Mouse (Mus musculus) ovary, postnatal 36 days (tissue): ENCODE measurements around the gene Rapgef6.

ENCODE experiments used
- DNase-seq: peaks from one replicate; pipeline ENCODE4 v3.0.0; 2022; ENCODE audit warnings: low spot score, mixed read lengths

Rapgef6 gene

DNA sequence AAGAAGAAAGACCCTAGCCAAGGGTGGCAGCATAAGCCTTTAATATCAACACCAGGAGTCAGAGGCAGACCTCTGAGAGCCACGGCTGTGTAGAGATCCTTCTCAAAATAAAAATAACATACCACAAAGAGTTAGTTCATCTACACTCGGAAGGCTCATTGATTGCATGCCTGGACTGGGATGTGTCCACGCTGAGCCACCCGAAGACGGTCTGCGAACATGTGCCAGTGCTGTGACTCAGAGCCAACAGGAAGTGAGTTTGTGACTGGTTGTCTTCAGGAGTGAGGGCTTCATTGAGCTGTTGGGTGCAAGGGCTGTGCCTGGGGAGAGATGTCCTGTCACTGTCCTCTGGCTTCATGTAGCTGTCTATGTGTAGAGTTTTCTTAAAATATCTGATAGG is 171.0 kb downstream of the Rapgef6 start:
- DNase-seq, result no peak

DNA sequence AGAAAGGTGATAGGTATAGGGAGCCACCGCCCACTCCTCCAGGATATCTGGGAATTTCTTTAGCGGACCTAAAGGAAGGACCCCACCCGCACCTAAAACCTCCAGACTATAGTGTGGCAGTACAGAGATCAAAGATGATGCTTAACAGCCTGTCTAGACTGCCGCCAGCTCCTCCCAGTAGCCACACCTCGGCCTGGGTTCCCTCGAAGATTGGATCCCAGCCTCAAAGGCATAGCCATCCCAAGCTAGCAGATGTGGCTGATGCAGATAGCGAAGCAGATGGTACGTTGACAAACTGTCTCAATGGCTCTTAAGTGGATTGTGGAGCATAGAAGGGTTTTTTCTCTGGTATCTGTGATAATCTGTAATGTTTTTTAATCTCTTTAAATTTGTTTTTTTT is 171.6 kb downstream of the Rapgef6 start:
- DNase-seq, result no peak

DNA sequence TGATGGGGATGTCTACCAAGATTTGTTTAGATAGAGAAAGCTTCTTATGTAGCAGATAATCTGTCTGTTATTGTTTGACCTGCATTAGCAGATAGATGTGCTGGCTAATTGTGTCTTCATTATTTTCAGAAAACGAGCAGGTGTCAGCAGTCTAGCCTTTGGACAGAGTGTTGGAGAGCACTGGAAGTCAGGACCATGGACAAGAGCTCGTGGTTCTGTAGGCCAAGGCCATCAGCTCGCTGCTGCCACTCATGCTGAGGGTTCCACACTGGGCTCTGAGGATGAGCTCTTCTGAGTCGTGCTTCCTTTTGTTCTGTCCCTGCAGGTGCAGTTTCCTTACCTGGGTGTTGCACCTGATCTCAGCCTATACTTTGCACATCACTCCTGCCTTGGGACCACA is 173.3 kb downstream of the Rapgef6 start:
- DNase-seq, result peak; percentile 21

DNA sequence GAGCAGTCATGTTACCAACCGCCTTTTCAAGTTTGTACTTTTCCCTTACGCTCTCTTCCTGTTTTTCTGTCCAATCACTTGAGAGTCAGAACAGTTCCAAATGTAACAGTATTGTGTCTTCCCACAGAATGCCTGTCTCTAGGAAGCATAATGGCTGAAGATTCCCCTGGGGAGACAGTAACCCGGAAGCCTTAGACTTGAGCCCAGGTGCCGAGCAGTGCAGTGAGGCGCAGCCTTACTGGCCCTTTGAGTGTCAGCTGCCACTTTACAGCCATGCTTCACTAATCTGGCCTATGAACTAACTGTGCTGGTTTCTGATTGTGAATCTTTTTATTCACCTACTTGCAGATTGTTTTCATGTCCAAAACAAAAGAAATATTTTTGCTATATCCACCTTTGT is 175.0 kb downstream of the Rapgef6 start:
- no peak for DNase-seq

DNA sequence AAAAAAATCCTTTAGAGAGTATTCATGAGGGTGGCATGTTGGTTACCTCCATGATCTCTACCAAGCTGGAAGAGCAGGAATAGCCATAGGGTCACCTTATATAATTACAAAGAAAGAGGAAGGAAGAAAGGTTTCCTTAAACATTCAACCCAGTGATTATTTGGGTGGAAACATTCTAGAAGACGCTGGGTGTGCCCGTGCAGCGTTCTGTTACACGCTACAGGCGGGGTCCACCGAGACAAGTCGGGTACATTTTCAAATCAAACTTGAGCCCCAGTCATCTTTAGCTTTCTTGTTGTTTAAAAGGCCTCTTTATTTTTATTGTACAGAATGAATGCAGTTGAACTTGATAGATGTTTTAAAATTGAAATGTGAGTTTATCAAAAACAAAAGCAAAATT is 176.0 kb downstream of the Rapgef6 start:
- DNase-seq, result no peak

DNA sequence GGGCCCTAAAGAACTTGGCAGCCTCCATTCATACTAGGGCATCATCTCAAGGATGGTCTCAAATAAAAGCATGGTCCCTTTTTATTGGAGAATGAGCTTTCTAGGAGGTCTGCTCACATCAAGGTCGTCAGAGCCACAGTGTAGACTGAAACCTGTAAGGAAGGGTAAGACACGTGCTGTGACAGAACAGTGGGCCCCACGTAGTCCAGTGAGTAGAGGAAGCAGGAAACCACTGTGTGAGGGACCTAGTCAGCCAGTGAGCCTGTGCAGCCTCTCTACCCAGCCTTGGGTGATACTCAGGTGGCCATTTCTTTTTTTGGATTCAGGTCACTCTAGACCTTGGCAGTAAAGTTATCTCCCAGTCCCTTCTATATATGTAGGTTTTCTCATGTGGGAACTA is 177.3 kb downstream of the Rapgef6 start:
- no peak for DNase-seq

DNA sequence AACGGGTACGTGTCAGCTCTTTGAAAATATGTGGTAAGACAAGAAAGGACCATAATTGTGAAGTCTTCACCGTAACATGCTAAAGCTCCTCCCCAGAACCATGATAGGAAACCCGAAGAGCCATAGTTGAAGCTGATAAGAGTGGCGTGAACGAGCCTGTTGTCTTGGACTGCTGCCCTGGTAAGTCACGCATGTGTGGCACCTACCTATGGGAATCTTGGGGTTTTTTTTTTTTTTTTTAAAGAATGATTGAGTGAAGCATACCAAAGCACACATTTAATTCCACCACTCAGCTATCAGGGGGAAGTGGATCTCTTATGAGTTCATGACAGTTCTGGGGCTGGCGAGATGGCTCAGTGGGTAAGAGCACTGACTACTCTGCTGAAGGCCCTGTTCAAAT is 179.2 kb downstream of the Rapgef6 start:
- DNase-seq, result no peak

DNA sequence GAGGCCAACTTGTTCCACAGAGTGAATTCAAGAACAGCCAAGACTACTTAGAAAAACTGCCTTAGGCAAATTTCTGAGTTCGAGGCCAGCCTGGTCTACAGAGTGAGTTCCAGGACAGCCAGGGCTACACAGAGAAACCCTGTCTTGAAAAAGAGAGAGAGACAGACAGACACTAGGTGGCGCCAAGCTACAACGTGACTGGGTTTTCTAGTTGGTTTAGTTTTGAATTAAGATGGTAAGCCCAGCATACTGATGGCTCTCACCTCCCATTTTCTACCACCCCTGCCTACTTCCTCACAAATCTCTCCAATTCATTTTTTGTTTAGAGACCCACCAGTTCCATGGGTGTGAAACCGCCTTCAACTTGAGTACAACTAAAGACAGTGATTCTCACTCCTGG is 180.7 kb downstream of the Rapgef6 start:
- DNase-seq, result peak; percentile 56

DNA sequence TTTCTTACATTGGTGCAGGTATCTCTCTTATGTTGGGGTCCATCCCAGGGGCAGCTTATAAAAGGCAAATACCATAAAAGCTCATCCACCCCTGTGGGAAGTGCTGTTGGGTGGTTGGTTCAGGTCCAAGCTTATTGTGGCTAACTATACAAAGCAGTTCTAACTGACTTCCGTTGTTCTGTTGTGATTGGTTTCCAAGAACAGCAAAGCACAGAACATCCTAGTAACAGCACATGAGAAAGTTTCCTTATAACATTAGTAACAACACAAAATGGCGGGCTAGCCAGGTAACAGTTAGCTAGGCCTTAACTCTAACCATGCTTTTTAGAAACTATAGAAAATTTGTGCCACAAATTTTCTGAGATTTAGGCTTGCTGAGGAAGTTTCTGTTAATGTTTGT is 185.5 kb downstream of the Rapgef6 start:
- no peak for DNase-seq

DNA sequence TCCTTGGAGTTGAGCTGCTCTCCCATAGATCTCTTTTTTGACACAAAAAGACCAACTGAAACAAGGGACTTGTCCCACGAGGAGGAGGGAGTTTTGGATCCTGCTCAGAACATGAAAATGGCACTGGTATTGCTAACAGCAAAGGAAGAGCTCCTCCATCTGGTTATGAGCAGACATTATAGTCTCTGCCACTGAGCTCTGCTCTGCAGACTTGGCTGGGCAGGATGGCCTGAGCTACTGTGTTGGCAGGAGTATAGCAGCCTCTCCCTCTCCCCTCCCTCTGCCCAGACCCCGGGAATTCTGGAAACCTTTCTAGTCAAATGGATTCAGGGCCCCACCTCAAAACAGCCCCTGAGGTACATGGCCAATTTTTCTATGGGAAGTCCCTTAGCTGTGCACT is 187.0 kb downstream of the Rapgef6 start:
- DNase-seq, result no peak

DNA sequence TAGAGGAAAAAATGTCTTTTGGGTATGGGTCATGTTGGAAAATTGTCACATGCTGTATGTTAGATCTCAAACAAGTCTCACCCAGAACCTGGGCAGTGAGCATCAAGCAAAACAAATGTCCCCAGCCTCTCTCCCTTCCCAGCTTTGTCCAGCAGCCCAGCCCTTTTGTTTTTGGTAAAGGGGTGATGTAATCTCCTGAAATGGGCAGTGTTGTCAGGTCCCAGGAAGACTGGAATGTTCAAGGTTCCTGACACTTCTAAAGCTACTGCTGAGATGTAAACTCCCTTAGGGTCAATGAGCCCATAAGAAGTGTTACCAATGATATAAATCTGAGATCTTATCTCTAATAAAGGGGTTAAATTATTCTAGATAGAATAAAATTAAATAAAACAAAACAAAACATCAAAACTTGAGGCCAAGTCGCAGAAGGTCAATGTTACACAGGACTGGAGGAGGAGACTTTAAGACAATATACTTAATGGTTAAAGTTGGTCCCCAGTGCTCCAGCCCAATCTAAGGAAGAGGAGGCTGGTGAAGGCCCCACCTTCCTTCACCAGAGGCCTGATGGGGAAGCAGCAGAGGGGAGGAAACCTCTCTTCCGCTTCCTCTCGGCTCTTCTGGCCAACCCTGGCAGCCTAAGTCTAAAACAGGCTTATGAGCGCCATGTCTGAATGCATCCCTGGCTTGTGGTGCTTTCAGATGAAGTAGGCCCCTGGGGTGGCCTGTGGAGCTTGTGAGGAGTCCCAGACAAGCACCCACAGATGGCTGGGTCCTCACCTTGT is 188.1 kb downstream of the Rapgef6 start:
- no peak for DNase-seq

DNA sequence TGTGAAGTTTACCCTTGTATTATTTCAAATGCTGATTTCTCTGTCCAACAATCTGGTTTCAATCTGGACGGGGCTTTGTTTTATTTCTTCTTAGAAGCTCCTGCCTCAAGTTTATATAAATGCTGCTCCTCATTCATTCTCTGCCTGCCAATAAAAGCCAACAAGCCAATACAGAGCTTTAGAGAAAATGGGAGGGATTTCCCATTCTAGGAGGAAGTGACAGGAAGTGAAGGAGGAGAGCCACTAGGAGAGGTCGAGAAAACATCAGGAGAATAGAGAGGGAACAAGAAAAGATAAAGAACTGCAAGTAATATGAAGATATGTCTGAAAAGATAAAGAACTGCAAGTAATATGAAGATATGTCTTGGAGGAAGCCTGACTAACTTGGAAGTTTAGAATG is 190.2 kb downstream of the Rapgef6 start:
- DNase-seq, result no peak

DNA sequence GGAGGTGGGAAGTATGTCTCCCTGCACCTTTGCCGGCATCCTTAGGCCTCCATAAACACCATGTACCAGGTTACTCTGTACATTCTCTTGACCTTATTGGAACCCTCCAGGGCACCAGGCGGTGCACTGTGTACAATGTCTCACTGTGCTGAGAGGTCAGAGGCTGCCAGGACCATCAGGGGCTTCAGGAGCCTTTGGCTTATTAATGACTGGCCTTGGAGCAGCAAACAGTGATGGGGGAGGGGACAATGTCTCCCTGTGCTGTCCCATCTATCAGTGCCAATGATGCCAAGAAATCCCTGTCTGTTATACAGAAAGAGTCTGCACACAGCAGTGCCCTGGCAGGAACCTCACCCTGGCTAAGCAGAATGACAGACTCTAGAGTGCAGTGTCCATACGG is 195.2 kb downstream of the Rapgef6 start:
- no peak for DNase-seq

DNA sequence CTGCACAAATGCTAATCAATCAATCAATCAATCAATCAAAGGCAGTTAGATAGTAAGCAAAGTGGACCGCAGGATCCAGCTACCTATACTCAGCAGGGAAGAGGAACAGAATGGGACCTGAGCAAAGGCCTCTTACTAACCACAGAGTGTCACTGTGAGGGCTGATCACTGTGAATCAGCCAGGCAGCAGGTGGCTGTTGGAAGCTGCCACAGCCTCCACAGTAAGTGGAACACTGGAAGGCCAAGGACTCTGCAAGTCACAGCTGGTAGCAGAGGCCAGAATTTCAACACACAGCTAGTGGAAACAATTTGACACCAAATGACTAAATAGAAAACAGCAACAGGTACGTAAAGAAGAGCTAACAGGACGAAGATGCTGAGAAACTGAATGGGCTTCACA is 196.0 kb downstream of the Rapgef6 start:
- no peak for DNase-seq

DNA sequence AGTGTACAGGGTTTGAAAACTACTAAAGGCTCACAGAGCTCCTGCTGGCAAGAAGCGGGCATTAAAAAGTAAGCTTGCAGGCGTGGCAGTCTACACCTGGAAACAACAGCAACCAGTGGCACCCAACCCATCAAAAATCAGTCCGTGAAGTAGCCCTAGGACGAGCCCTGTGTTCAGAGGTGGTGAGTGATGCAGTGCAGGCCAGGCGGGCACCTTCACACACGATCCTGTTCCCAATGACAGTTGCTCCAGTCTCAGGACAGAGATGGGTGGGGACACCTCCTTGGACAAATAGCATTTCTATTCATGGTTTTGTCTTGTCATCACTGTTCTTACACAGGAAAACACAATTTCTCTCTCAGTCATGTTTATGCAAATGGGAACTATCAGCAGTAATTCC is 199.4 kb downstream of the Rapgef6 start:
- DNase-seq, result no peak

DNA sequence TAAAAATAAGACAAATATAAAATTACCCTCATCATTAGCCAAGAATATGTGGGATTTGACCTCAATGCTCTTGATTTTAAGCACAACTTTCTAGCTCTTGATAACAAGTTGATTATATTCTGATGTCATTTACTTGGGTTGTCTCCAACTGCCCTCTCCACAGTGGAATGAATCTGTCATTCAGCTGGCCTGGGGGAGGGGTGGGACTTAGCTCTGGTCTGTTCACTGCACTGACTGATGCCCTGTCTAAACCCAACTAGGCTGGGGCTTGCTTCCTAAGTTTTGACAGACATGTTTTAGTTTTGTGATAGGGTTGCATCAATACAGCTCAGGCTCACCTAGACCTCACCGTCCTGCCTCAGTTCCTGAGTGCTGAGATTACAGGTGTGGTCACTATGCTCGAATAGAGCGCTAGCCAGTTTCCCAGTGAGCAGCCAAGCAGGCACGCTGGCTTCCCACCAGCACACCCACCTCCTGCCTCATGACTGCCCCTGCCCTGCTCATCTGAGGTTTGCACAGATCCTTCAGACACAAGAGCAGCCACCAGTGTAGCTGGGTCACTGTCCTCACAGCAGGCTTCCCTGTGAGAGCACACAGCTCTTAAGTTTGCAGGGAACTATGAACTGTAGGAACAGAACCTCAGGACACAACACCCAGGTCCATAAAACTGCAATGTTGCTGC is 201.8 kb downstream of the Rapgef6 start:
- DNase-seq, result no peak

DNA sequence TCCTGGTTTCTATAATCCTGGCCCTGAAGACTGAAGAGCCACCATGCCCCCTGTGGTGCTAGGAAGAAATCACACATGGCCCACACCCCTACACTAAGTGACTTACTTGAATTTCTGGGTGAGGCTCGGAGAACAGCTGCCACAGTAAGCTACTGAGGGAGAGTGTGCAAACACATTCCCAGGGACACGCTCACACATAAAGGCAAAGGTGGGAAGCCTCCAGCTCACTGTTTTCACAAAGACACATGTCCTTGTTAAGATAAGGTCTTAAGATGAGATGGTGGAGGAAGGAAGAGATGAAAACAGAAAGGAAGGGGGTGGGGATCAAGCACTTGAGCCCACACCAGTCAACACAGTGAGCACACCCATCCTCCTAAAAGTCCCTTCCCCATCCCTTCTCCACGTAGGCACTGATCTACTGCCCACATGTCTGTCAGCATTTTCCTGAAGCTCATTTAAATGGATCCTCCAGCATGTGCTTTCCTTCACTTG is 204.0 kb downstream of the Rapgef6 start:
- no peak for DNase-seq

DNA sequence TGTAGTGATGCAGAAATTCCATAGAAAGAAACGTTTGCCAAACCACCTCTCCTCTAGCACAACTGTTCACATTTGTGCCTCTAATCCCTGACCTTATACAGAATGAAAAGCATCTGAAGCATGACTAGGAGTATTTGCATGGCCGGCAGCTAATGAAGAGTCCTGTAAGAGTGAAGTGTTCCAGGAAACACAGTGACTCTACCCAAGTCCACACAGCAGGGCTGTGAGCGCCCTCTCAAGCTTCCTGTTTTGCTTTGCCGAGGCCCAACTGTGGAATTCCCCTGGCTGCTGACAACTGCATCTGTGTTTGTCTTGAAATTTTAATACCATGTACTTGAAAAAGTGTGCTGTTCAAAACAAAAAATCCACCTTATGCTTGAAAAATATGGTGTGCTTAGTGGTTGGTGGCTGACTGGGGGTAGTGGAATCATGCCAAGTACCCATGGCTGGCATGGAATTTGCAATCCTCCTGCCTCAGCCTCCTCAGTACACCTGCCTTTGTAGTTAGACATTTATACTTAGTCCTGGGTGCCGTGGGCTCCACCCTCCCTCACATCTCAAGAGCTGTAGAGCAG is 204.8 kb downstream of the Rapgef6 start:
- no peak for DNase-seq

DNA sequence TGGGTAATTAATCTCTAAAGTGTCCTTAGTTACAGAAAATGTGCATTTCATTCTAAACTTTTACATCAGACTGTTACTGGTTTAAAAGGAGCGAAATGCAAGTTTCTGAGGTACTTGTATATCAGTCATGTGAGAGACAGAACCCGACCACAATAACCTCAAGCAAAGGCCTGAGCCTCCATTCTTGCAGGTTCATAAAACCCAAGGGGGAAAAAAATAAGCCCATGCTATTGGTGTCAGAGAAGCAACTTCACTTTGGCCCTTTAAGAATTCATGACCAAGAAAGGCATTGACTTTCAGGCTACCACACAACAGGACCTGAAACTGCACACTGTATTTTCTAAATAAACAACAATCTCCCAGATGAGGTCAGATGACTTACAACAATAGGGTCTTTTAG is 205.7 kb downstream of the Rapgef6 start:
- DNase-seq, result no peak

DNA sequence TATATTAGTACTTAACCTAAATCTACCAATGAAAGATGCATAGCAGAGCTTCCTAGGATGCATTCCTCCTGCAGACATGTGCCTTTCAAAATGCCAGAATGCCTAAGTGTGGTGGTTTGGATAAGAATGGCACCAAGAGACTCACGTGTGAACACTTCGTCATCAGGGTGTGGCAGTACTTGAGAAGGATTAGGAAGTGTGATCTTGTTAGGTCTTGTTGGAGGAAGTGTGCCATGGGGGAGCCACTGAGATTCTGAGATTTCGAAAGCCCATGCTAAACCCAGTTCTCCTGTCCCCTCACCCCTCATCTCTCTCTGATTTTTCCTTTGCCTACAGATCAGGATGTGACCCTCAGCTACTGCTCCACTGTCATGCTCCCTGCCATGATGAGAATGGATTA is 206.7 kb downstream of the Rapgef6 start:
- no peak for DNase-seq

DNA sequence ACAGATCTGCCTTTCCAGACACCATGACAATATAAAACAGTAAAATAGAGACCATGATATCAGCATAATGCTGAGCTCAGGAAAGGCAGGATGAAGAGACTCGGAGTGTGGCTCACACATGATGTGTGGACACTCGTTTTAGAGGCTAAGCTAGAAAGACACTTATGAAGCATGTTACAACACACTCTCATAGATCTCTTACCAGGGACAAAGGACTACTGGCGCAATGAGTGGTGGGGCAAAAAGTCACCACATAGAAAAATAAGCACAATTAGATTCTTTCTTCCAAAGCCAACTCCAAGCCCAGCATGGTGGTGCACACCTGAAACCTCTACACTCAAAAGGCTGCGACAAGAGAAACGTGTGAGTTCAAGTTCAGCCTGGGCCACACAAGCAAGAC is 208.3 kb downstream of the Rapgef6 start:
- DNase-seq, result no peak

DNA sequence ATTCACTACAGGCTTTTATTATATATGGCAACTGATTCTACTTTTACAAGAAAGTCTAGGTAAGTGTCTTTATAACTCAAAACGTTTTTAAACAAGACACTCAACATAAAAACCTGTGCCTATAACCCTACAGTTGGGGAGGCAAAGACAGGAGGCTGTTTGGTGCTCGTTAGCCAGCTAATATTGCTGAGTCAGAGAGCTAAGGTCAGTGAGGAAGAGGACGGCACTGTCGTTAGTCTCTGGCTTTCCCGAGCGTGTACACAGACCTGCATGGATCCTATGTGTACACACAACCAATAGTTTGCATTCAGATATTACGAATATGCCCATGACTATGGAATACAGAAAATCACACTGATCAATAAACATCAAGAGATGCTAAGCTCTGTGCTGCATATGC is 208.7 kb downstream of the Rapgef6 start:
- no peak for DNase-seq

DNA sequence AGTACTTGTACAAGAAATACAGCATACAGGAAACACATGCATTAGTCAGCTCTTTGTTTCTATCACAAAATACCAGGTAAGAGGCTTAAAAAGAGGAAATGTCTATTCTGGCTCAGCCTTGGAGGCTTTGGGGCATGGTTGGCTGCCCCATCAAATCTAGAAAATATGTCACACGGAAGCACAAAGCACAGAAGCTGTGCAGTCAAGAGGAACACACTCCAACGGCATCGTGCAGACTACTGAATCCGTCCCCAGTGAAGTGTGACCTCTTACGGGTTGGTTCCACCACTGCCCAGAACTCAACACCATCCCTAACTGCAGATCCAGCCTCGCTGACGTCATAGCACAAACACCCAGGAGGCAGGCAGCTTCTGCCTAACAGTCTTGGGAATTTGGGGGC is 210.9 kb downstream of the Rapgef6 start:
- no peak for DNase-seq
